Mouse (Mus musculus): ENCODE data around the gene Prl3d1. TPM values are rescaled to one million over a fixed set of nuclear protein-coding genes. Genes with fewer than 3 reads are reported as not detected.
"Not testable (repeated sequence)": the region's sequence is repeated elsewhere in the genome, so short reads cannot be mapped to it uniquely, and the experiment has no call there.

Gene Prl3d1
- polyA plus RNA-seq (2015; fragmentation: Nextera tagmentation; extraction: Ambion mirVana), result not detected in 2 replicates

DNA sequence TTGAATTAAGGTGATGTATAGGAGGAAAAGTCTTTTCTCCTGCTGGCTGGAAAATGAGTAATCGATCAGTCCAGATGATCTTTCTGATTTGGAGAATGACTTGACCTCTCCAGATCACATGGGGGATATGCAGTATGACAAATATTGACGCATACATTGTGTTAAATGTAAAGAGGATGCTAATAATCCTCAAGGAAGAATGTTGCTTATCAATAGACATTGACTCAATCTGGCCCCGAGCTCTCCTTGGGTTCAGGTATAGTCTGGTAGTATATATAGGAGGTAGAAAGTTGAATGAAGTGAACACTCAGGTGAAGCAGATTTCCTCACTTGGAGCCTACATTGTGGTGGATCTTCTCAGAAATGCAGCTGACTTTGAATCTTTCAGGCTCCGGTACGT, at the start of gene Prl3d1:
TSS of gene Prl3d1 (plus strand) at position 301 of the 400 bp plus-strand sequence.
- H3K27ac ChIP-seq, H3K27me3 ChIP-seq: not testable (repeated sequence)

DNA sequence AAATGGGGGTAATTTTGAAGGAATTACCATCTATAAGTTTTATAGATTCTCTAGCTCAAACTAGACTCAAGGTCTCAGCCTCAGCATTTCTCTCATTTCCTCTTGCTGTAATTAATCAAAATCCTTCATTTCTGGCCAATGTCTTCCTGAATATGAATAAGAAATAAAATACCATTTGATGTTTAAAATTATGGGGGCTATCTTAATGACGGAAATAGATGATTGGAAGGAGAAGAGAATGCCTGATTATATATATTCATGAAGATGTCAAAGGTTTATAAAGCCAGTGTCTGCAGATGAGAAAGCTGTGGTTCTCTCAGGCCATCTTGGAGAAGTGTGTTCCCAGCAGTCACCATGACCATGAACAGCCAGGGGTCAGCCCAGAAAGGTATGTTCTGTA, 36.7 kb upstream of the Prl3d1 start, which contains the start of gene Prl:
TSS of gene Prl (plus strand) at position 301 of the 400 bp plus-strand sequence.
- no peak within 1 kb of the TSS for H3K4me3 ChIP-seq
- no peak for ATAC-seq (ENCODE audit: insufficient number of reproducible peaks, insufficient read depth, low FRiP score, low TSS enrichment, low read depth)
- no peaks in the 10 kb centered on the region for H3K9me3 ChIP-seq
- H3K27ac ChIP-seq, result no peak within 1 kb of the TSS
- H3K9ac ChIP-seq, result no peak within 1 kb of the TSS
- no peaks in the 10 kb centered on the region for H3K36me3 ChIP-seq
- no peaks in the 10 kb centered on the region for H3K27me3 ChIP-seq
- no peaks in the 10 kb centered on the region for H3K4me1 ChIP-seq
- WGBS, result 84% methylated on average over 1 of the region's 1 CpGs
- no peak within 1 kb of the TSS for H3K4me2 ChIP-seq

More for the DNA sequence above, at the start of gene Prl3d1:
- not testable (repeated sequence) for H3K4me2 ChIP-seq; H3K4me3 ChIP-seq; H3K9ac ChIP-seq; H3K36me3 ChIP-seq; H3K9me3 ChIP-seq; ATAC-seq (ENCODE audit: insufficient number of reproducible peaks, insufficient read depth, low FRiP score, low TSS enrichment, low read depth); H3K4me1 ChIP-seq
- 91% methylated on average over 5 of the region's 5 CpGs for WGBS

DNA sequence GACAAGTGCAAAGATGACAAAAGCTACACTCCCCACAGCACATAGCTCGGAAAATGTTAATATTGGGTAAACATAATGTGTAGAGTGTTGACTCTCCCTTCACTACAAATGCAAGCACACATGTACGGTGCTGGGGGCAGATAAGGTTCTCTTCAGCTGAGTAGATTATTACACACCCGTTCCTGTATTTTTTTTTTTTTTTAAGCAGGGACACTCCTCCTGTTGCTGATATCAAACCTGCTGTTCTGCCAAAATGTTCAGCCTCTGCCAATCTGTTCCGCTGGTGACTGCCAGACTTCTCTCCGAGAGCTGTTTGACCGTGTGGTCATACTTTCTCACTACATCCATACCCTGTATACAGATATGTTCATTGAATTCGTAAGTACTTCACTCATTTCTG, 34.8 kb upstream of the Prl3d1 start:
- H3K4me3 ChIP-seq, result no peak overlapping the region
- no peak for ATAC-seq (ENCODE audit: insufficient number of reproducible peaks, insufficient read depth, low FRiP score, low TSS enrichment, low read depth)
- H3K27ac ChIP-seq, result no peak overlapping the region
- no peaks in the 10 kb centered on the region for H3K9me3 ChIP-seq
- H3K27me3 ChIP-seq, result no peaks in the 10 kb centered on the region
- no peaks in the 10 kb centered on the region for H3K36me3 ChIP-seq
- no peak overlapping the region for H3K4me2 ChIP-seq
- no peak overlapping the region for H3K9ac ChIP-seq
- WGBS, result 83% methylated on average over 7 of the region's 7 CpGs
- H3K4me1 ChIP-seq, result no peaks in the 10 kb centered on the region

DNA sequence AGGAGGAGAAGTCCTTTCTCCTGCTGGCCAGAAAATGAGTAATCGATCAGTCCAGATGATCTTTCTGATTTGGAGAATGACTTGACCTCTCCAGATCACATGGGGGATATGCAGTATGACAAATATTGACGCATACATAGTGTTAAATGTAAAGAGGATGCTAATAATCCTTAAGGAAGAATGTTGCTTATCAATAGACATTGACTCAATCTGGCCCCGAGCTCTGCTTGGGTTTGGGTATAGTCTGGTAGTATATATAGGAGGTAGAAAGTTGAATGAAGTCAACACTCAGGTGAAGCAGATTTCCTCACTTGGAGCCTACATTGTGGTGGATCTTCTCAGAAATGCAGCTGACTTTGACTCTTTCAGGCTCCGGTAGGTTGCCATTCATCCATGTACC, 27.4 kb downstream of the Prl3d1 start, which contains the start of gene Prl3d2:
TSS of gene Prl3d2 (plus strand) at position 301 of the 400 bp plus-strand sequence.
- H3K4me2 ChIP-seq; H3K4me3 ChIP-seq; H3K9me3 ChIP-seq; H3K27me3 ChIP-seq; H3K9ac ChIP-seq; ATAC-seq (ENCODE audit: insufficient number of reproducible peaks, insufficient read depth, low FRiP score, low TSS enrichment, low read depth); H3K27ac ChIP-seq; H3K36me3 ChIP-seq; H3K4me1 ChIP-seq: not testable (repeated sequence)
- WGBS, result 91% methylated on average over 4 of the region's 4 CpGs

DNA sequence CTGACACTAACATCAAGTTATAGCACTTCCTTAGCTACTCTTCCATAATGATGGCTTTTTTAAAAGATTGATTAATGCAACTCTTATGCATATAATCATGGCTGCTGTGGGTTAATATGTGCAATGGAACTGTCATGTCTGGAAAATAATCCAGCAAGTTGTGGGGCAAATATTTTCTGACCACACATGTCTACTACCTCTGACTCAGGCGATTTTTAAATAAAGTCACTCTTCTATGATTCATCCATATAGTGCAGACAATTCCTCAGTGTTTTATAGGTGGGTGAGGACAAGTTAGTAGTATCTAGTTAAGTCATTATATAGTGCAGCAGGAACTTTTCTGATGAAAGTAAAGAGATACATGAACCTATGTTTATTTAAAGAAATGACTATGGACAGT, 54.3 kb downstream of the Prl3d1 start:
- H3K4me3 ChIP-seq, result no peak overlapping the region
- 67% methylated on average over 1 of the region's 1 CpGs for WGBS
- H3K27ac ChIP-seq, result no peak overlapping the region
- H3K9ac ChIP-seq, result no peak overlapping the region
- no peaks in the 10 kb centered on the region for H3K36me3 ChIP-seq
- no peaks in the 10 kb centered on the region for H3K4me1 ChIP-seq
- H3K4me2 ChIP-seq, result no peak overlapping the region
- no peaks in the 10 kb centered on the region for H3K9me3 ChIP-seq
- ATAC-seq (ENCODE audit: insufficient number of reproducible peaks, insufficient read depth, low FRiP score, low TSS enrichment, low read depth), result no peak
- H3K27me3 ChIP-seq, result no peaks in the 10 kb centered on the region

Other genes with a start within 250 kb of the Prl3d1 start
- gene Prl, start 36.6 kb upstream of the Prl3d1 start, polyA plus RNA-seq (2015; fragmentation: Nextera tagmentation; extraction: Ambion mirVana), result not detected in 2 replicates
- gene Prl3d2, start 27.5 kb downstream of the Prl3d1 start, polyA plus RNA-seq (2015; fragmentation: Nextera tagmentation; extraction: Ambion mirVana), result not detected in 2 replicates
- gene Prl3d3, start 62.6 kb downstream of the Prl3d1 start, polyA plus RNA-seq (2015; fragmentation: Nextera tagmentation; extraction: Ambion mirVana), result not detected in 2 replicates
- gene Prl3c1, start 102.5 kb downstream of the Prl3d1 start, polyA plus RNA-seq (2015; fragmentation: Nextera tagmentation; extraction: Ambion mirVana), result not detected in 2 replicates
- gene Prl3b1, start 147.7 kb downstream of the Prl3d1 start, polyA plus RNA-seq (2015; fragmentation: Nextera tagmentation; extraction: Ambion mirVana), result not detected in 2 replicates
- not detected in 2 replicates for gene Prl3a1, start 165.2 kb downstream of the Prl3d1 start, polyA plus RNA-seq (2015; fragmentation: Nextera tagmentation; extraction: Ambion mirVana)
- not detected in 2 replicates for gene Prl6a1, start 218.4 kb downstream of the Prl3d1 start, polyA plus RNA-seq (2015; fragmentation: Nextera tagmentation; extraction: Ambion mirVana)